Mouse (Mus musculus) liver, embryonic 15.5 days (tissue): ENCODE measurements around the gene P3h2. TPM values are rescaled to one million over a fixed set of nuclear protein-coding genes. Genes with fewer than 3 reads are reported as not detected.

Source experiments
- ATAC-seq: fragments of 200-750 bp; cut with Nextera tagmentation; 2 replicates; pipeline ENCODE4 v1.8.0; 2017; ENCODE audit warnings: moderate number of reproducible peaks, mild to moderate bottlenecking, moderate library complexity; ENCODE audit not compliant: insufficient read depth
- H3K27ac ChIP-seq: fragments of 300-500 bp; sonication (generic); replicated peaks from 2 replicates; pipeline ENCODE4 v1.5.1; 2015; ENCODE audit warnings: mild to moderate bottlenecking, inconsistent platforms
- H3K27me3 ChIP-seq: fragments of 300-500 bp; sonication (generic); 2 replicates; pipeline ENCODE4 v1.6.1; 2015; ENCODE audit warnings: mild to moderate bottlenecking, inconsistent platforms
- H3K36me3 ChIP-seq: fragments of 300-500 bp; sonication (generic); replicated peaks from 2 replicates; pipeline ENCODE4 v1.6.1; 2015; ENCODE audit warnings: moderate library complexity, mild to moderate bottlenecking, inconsistent platforms
- H3K4me1 ChIP-seq: fragments of 300-500 bp; sonication (generic); replicated peaks from 2 replicates; pipeline ENCODE4 v1.6.1; 2015; ENCODE audit warnings: inconsistent platforms
- H3K4me2 ChIP-seq: fragments of 300-500 bp; sonication (generic); 2 replicates; pipeline ENCODE4 v1.6.1; 2015; ENCODE audit warnings: moderate library complexity, mild to moderate bottlenecking, inconsistent platforms
- H3K4me3 ChIP-seq: fragments of 300-500 bp; sonication (generic); replicated peaks from 2 replicates; pipeline ENCODE4 v1.5.1; 2015; ENCODE audit warnings: mild to moderate bottlenecking, inconsistent platforms
- H3K9ac ChIP-seq: fragments of 300-500 bp; sonication (generic); 2 replicates; pipeline ENCODE4 v1.6.1; 2015; ENCODE audit warnings: moderate library complexity, mild to moderate bottlenecking, inconsistent platforms
- H3K9me3 ChIP-seq: fragments of 300-500 bp; sonication (generic); replicated peaks from 2 replicates; pipeline ENCODE4 v1.6.1; 2016; ENCODE audit warnings: inconsistent platforms
- WGBS: fragments of 180-500 bp; shearing (Covaris S2); methylation state at CpG from one replicate; pipeline ENCODE4 v1.1.7; 2015; ENCODE audit warnings: mixed read lengths; ENCODE audit not compliant: insufficient replicate concordance; 5-methylcytosine and 5-hydroxymethylcytosine counted together
- polyA plus RNA-seq: library from polyadenylated mRNA; unstranded; fragments of >200 nt; fragmentation: Nextera tagmentation; extraction: Ambion mirVana; gene quantifications from 2 replicates; pipeline ENCODE4 v1.2.1, GENCODE M21; 2015

The P3h2 gene
- polyA plus RNA-seq, 1 experiment from 2014 or later, result 0.76 TPM

- Histone ChIP-seq H3K27me3 (no peaks in the 10 kb centered on the region), H3K36me3 (no peaks in the 10 kb centered on the region), H3K9me3 (no peaks in the 10 kb centered on the region), H3K4me3 (no peak overlapping the region), H3K9ac (no peak overlapping the region), H3K4me1 (no peaks in the 10 kb centered on the region), H3K4me2 (no peak overlapping the region), H3K27ac (no peak overlapping the region)
- 33% methylated on average over 6 of the region's 6 CpGs for WGBS
- ATAC-seq, result no peak
Measured at GRCm38 (mm10) chr16:26065060-26065459, 40.5 kb downstream of the P3h2 start.

- Histone ChIP-seq H3K36me3 (no peaks in the 10 kb centered on the region), H3K9ac (no peak overlapping the region), H3K4me3 (no peak overlapping the region), H3K27me3 (no peaks in the 10 kb centered on the region), H3K4me1 (no peaks in the 10 kb centered on the region), H3K9me3 (no peaks in the 10 kb centered on the region), H3K4me2 (no peak overlapping the region), H3K27ac (no peak overlapping the region)
- ATAC-seq, result no peak
- WGBS, result 65% methylated on average over 5 of the region's 5 CpGs
Measured at GRCm38 (mm10) chr16:26060239-26061085, 45.1 kb downstream of the P3h2 start.

DNA sequence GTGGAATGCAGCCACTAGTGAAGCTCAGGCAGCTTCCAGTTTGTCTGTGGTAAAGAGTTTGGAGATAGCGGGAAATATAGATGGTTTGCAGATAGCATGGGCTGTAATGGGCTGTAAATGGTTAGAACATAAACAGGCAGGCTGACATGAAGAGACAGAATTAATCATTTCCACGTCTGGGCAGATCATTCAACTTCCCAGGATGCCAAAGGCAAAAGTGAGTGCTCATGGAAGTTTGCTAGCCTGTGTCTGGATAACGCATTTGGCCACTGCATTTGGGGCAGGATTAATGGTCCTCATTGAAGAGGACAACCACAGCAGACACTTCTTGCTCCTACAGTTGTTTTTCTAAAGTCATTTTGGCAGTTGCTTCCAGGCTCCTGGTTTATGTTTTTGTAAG, 52.0 kb downstream of the P3h2 start:
- Histone ChIP-seq H3K36me3 (no peaks in the 10 kb centered on the region), H3K27me3 (no peaks in the 10 kb centered on the region), H3K9me3 (no peaks in the 10 kb centered on the region), H3K4me2 (no peak overlapping the region), H3K9ac (no peak overlapping the region), H3K4me1 (no peaks in the 10 kb centered on the region), H3K27ac (no peak overlapping the region), H3K4me3 (no peak overlapping the region)
- 49% methylated on average over 3 of the region's 3 CpGs for WGBS
- ATAC-seq, result no peak

GRCm38 (mm10) chr16:26049393-26050087, 56.0 kb downstream of the P3h2 start:
- H3K4me1 ChIP-seq, result no peaks in the 10 kb centered on the region
- no peak overlapping the region for H3K9ac ChIP-seq
- ATAC-seq, result no peak; the same call in 1 of the 2 replicates
- H3K9me3 ChIP-seq, result no peaks in the 10 kb centered on the region
- no peak overlapping the region for H3K27ac ChIP-seq
- no peaks in the 10 kb centered on the region for H3K36me3 ChIP-seq
- H3K4me3 ChIP-seq, result no peak overlapping the region
- H3K4me2 ChIP-seq, result no peak overlapping the region
- WGBS, result 27% methylated on average over 5 of the region's 5 CpGs
- H3K27me3 ChIP-seq, result no peaks in the 10 kb centered on the region

GRCm38 (mm10) chr16:26047870-26048269, 57.7 kb downstream of the P3h2 start:
- Histone ChIP-seq H3K9me3 (no peaks in the 10 kb centered on the region), H3K27me3 (no peaks in the 10 kb centered on the region), H3K9ac (no peak overlapping the region), H3K36me3 (no peaks in the 10 kb centered on the region), H3K4me2 (no peak overlapping the region), H3K4me3 (no peak overlapping the region), H3K27ac (no peak overlapping the region), H3K4me1 (no peaks in the 10 kb centered on the region)
- 56% methylated on average over 3 of the region's 3 CpGs for WGBS
- ATAC-seq, result no peak

DNA sequence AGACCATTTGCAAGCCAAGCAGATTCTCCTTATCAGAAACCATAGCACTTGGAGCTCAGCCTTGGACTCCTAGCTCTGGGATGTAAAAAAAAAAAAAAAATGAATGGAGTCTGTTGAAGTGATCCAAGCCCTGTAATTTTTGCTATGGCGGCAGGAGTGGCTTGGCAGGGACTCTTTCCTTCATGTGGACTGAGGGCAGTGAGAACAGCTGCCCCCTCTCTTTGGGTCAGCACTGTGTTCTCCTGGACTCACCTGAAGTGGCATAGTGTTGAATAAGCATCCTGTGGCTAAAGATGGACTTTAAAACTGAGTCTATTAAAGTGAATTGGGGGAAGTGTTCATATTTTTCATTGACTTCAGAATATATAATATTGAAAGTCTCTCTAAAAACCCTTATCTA, 58.2 kb downstream of the P3h2 start:
- 46% methylated on average over 1 of the region's 1 CpGs for WGBS
- Histone ChIP-seq H3K4me2 (no peak overlapping the region), H3K4me1 (no peaks in the 10 kb centered on the region), H3K4me3 (no peak overlapping the region), H3K27ac (no peak overlapping the region), H3K27me3 (no peaks in the 10 kb centered on the region), H3K36me3 (no peaks in the 10 kb centered on the region), H3K9ac (no peak overlapping the region), H3K9me3 (no peaks in the 10 kb centered on the region)
- ATAC-seq, result no peak

GRCm38 (mm10) chr16:26041929-26042303, 63.7 kb downstream of the P3h2 start:
- Histone ChIP-seq H3K4me3 (no peak overlapping the region), H3K9ac (no peak overlapping the region), H3K27me3 (no peaks in the 10 kb centered on the region), H3K9me3 (no peaks in the 10 kb centered on the region), H3K4me2 (no peak overlapping the region), H3K27ac (no peak overlapping the region), H3K4me1 (no peaks in the 10 kb centered on the region), H3K36me3 (no peaks in the 10 kb centered on the region)
- 49% methylated on average over 2 of the region's 2 CpGs for WGBS
- no peak for ATAC-seq

DNA sequence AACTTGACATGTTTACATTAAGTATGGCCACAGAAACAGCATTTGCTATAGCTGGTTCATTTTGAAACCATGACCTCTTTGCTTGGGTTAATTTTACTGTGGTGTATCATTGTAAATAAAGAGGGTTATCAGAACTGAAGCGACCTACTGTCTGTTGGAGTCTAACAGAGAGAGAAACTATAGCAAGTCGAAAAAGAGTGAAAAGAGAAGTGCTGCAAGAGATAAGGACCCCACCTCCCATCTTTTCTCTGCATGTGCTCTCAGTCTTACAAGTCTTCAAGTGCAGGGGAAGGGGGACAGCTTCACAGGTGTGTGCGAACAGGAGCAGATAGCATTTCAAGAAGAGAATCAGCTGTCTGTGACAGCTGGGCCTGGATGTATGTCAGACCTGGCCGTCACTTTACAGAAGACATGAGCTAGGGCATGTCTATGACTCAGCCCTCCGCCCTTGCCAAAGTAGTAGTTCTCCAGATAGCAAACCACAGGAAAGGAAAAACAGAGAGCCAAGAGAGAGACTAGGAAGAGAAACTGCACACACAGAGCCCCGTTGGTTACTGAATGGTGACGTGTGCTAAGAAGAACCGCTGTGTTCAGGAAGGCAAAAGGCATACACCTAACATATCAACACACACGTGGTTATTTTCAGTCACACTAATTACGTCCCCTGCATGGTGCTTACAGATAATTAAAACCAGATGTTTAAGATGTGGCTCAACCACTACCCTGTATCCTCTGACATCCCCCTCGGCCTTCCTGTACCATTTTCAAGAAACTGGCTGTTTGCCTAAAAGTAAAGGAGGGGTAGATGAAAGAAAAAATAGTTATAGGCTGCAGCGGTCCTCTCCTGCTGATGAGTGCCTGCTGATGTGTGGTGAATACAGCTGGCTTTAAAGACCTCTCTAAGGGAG, 64.3 kb downstream of the P3h2 start:
- Histone ChIP-seq H3K9ac (no peak overlapping the region), H3K9me3 (no peaks in the 10 kb centered on the region), H3K4me3 (no peak overlapping the region), H3K27me3 (no peaks in the 10 kb centered on the region), H3K4me2 (no peak overlapping the region; the same call in 1 of the 2 replicates), H3K36me3 (no peaks in the 10 kb centered on the region), H3K4me1 (no peaks in the 10 kb centered on the region), H3K27ac (no peak overlapping the region)
- ATAC-seq, result peak; percentile 34
- 16% methylated on average over 12 of the region's 12 CpGs for WGBS

DNA sequence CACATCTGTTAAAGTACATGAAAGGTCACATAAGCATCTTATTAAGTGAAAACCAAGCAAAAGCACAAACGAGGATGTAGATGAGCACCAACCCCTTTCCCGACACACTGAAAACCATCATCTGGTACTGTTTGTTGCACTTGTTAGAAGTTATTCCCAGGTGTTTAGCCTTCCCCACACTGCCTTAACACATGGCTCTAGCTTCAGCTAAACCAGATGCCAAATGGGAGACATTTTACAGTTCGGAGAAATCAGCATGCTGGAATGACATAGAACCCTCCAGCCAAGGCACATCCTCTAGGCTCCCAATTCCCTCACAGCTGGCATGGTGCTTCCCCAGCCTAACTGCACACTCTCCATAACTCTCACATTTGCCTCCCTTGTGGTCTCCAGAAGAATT, 66.3 kb downstream of the P3h2 start:
- no peak for ATAC-seq
- H3K4me2 ChIP-seq, result no peak overlapping the region
- no peaks in the 10 kb centered on the region for H3K4me1 ChIP-seq
- no peaks in the 10 kb centered on the region for H3K27me3 ChIP-seq
- WGBS, result 58% methylated on average over 3 of the region's 3 CpGs
- no peaks in the 10 kb centered on the region for H3K36me3 ChIP-seq
- no peak overlapping the region for H3K9ac ChIP-seq
- no peak overlapping the region for H3K27ac ChIP-seq
- no peaks in the 10 kb centered on the region for H3K9me3 ChIP-seq
- H3K4me3 ChIP-seq, result no peak overlapping the region

GRCm38 (mm10) chr16:26035525-26035924, 70.1 kb downstream of the P3h2 start:
- Histone ChIP-seq H3K4me3 (no peak overlapping the region), H3K27ac (no peak overlapping the region), H3K4me2 (no peak overlapping the region), H3K4me1 (no peaks in the 10 kb centered on the region), H3K27me3 (no peaks in the 10 kb centered on the region), H3K9ac (no peak overlapping the region), H3K9me3 (no peaks in the 10 kb centered on the region), H3K36me3 (no peaks in the 10 kb centered on the region)
- no peak for ATAC-seq
- WGBS, result 51% methylated on average over 3 of the region's 3 CpGs

DNA sequence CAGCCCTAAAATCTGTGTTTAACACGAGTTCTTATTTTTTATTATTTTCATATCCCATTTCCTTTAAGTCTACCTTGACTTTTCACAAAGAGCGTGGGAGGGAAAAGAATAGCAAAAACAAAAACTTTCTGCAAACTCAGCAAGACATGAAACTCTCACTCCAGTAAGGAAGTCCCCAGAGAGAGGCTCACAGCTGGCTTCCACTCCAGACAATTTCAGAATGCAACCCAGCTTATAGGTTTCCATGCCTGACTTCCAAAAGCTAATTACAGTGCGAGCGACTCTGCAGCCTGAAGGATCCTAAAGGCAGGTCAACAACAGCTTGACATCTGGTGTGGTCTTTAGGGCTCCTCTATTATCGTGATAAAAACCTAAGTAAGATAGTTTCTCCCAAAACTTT, 70.5 kb downstream of the P3h2 start:
- ATAC-seq, result no peak
- Histone ChIP-seq H3K4me2 (no peak overlapping the region), H3K9ac (no peak overlapping the region), H3K36me3 (no peaks in the 10 kb centered on the region), H3K27me3 (no peaks in the 10 kb centered on the region), H3K4me3 (no peak overlapping the region), H3K9me3 (no peaks in the 10 kb centered on the region), H3K4me1 (no peaks in the 10 kb centered on the region), H3K27ac (no peak overlapping the region)
- WGBS, result 61% methylated on average over 5 of the region's 5 CpGs
